Mouse (Mus musculus) C2C12 (cell line): ENCODE results near the gene Prune1.

Source experiments
- CTCF ChIP-seq: IDR thresholded peaks from one replicate; pipeline ENCODE4 v1.5.1; 2011; ENCODE audit not compliant: control insufficient read depth, insufficient read depth, insufficient read length
- FOSL1 ChIP-seq: IDR thresholded peaks from one replicate; pipeline ENCODE4 v1.8.0; 2011; ENCODE audit warnings: mild to moderate bottlenecking, low read length; ENCODE audit not compliant: poor library complexity, insufficient read depth, severe bottlenecking
- MAX ChIP-seq: IDR thresholded peaks from one replicate; pipeline ENCODE4 v1.6.1; 2011; ENCODE audit warnings: mild to moderate bottlenecking, control low read depth
- MYOG ChIP-seq: IDR thresholded peaks from one replicate; pipeline ENCODE4 v1.6.1; 2011; ENCODE audit not compliant: control insufficient read depth, insufficient read length; ENCODE audit errors: extremely low read depth

DNA sequence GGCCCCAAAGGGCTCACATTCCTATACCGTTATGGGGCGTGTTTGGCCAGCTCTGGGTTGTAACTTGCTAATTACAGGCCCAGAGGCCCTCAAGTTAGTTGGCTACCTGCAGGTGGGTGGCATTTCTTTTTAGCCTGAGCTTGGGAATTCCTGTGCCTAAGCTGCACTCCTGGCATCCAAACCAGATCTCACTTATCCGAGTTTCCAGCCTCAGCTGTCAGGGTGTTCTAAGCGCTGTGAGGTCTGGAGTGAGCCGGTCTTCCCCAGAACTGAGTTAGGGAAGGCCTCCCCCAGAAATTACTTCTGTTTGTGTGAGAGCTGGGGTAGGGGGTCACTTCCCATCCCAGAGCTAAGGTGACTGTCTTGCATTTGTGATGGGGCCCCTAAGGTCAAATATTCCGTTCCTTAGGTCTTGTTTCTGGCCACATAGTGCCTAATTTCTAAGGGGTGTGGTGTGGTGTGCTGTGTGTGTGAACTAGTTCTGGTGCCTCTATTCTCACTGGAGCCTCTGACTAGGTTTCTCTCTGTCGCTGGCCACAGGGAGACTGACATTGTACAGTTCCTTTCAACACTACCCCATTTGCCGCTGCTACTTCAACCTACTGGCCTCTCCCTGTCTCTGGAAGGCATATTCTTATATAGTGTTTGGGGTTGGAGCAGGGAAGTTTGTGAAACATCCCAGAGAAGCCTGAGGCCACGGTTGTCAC lies 34.1 kb upstream of the Prune1 start:
- no peak for TF ChIP-seq CTCF
- no peak for TF ChIP-seq MYOG
- TF ChIP-seq FOSL1: no peak
- no peak for TF ChIP-seq MAX
